Mouse (Mus musculus): Measurements from ENCODE around the gene C2cd6.

DNA sequence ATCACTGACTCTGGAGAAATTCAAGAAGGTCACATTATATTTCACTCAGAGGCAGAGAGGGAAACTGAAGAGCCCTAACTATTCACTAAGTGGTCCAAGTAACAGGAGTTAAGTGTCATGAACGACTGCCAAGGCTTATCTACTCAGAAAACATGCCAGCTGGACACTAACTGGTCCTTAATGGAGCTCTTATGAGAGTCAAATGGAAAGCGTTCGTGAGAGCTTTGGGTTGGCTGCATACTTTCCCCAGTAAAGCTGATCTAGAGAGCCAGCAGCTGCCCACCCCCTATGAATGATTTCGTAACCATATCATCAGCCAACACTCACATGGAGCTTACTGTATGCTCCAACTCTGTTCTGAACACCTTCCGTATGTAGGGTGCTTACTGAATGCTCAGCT, 39.7 kb upstream of the C2cd6 start:
- TF ChIP-seq CTCF (conservative IDR thresholded peaks at IDR 0.05; ENCODE audit: low read length) (no peak), NANOG (IDR thresholded peaks at IDR 0.05; ENCODE audit: borderline replicate concordance, low read length) (no peak), POU5F1 (IDR thresholded peaks at IDR 0.05; ENCODE audit: borderline replicate concordance, low read length) (no peak)
